Mouse (Mus musculus): ENCODE results near the gene Pkd1l1.
A peak's percentile ranks its signal among the peaks of the same experiment; 100 is the strongest.

Gene Pkd1l1

DNA sequence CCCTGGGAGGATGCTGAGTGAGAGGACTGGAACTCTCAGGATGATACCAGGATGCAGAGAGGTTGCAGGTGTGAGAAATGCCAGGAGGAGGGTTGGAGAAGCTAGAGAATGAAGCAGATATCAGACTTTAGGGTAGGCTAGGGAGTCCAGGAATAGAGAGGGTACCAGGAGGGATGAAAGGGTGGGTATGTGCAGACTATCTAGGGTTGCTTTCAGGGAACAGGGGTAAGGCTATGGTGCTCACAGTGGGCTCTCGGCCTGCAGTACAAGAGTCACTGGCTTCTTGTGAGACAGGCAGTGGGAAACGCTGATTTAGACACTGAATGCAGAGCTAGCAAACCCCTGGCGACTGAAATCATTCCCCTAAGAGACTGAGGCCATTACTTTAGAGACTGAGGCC, at the start of gene Pkd1l1:
Gene Pkd1l1 (minus strand): TSS at position 101 of the 400 bp plus-strand sequence.
- no peak for DNase-seq (ENCODE audit: low read depth, low spot score)

DNA sequence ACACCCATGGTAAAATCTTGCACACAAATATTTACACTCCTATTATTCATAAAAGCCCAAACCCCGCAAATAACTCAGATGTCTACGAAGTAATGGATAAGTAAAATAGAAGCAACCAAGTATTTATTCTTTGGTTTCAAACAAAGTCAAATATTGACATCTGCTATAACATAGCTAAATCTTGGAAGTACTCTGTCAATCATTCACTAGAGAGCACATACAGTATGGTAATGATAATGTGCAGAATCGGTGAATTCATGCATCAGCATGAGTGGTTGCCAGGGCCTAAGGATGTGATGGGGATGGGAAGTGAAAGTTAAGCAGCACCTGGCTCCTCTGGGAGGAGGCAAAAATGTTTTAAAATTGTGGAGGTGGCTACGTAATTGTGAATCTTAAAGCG, 47.1 kb upstream of the Pkd1l1 start:
- no peak for DNase-seq (ENCODE audit: low read depth, low spot score)

DNA sequence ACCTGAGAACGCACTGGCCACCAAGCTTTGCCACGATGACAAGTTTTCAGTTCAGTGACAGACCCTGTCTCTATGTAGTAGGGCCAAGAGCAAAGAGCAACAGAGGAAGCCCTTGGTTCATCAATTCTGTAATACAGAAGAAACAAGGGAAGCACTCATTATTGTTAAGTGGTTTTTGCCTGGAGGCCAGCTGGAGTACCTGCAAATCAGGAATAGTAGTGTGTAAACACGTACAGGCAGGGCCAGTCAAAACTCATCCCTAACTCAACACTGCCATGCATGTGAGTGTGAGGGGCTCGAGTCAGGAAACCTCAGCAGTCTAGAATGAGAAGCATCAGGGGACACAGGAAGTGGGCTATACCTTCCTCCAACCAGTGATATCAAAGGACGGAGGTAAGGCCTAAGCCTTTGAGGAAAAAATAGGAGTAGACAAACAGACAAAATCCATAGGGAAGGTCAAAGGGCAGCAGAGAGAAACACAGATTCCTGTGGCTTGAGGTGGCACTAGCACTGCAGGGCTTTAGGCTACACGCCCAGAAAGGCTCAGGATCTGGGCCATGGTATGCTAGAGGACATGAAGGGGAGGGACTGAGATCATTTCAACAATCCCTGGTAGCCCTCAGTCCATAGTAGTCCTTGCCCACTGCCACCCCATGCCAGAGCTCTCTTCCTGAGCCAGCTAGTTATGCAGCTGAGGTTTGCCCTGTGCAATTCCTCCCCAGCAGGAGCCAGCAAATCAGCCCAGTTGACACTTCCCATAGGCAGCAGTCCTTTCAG, 45.6 kb upstream of the Pkd1l1 start:
- no peak for DNase-seq (ENCODE audit: low read depth, low spot score)

DNA sequence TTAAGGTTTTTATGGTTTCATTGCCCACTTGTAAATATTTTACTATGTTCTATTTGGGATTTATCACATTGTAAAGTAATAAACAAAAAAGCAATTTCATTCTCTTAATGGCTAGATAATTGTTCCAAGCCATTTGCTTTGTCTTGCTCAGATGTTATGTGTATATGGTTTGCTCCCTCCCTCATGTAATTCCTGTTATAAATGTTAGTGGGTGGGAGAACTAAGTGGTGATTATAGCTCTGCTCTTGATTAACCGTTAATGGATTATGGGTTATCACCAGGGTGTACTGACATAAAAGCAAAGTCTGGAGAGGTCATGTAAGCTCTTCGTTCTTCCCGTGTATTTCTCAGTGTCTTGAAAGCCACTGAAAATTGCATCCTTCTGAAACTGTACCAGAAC, 41.7 kb upstream of the Pkd1l1 start:
- DNase-seq (ENCODE audit: low read depth, low spot score): no peak

DNA sequence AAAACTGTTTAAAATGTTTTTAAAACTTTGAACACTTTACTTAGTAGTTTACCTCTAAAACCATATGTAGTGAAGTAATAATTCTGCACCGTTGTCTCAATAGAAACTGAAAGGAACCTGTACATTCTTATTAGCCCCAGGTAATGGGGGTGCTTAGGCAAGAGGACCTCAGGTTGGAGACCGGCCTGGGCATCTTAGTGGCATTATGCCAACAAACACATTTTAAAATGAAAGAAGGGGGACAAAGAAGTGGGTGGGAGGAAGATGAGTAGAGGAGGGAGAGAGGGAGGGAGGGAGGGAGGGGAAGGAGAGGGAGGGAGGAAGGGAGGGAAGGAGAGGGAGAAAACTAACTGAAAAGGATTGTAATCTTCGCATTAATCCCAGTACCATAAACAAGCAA, 38.3 kb upstream of the Pkd1l1 start:
- DNase-seq (ENCODE audit: low read depth, low spot score): peak; percentile 11

DNA sequence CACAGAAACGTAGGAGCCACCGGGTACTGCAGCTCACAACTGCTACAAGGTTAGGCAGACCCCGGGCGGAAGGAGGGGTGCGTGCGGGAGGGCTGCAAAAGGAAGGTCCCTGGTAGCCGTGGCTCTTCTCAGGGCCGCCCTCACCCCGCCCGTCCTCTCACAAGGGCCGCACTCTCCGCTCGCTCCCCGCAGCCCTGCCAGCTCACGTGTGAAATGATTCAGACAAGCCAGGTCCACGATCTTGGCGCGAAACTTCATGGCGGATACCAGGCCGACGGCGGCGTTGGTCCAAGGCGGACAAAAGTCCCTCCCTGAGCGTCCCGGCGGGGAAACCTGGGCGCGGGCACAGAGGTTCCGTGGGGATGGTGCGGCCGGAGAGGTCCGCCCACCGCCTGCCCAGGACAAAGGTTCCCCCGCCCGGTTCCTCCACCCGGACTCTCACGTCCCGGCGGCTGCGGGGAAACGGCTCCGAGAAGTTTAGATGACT, 37.8 kb upstream of the Pkd1l1 start, which contains the start of gene Hus1:
Gene Hus1 (minus strand): TSS at position 339 of the 487 bp plus-strand sequence.
- DNase-seq (ENCODE audit: low read depth, low spot score): peak; percentile 93

DNA sequence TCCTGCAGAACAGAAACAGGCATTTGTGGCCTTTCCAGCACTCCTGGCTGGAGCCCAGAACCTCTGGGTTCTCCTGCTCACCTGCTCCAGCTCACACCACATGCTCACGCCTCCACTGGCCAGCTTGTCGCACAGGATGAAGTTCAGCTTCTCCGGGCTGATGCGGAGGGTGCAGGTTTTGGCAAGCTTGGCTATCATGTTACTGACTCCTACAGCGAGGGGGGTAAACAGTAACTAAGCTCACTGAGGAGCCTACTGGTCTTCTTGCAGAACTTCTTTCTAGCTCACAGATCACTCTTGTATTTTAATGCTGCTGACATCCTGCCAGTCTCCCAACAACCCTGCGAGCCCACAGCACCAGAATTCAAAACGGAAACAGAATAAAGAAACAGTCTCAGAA, 37.4 kb upstream of the Pkd1l1 start:
- peak; percentile 62 for DNase-seq (ENCODE audit: low read depth, low spot score)

DNA sequence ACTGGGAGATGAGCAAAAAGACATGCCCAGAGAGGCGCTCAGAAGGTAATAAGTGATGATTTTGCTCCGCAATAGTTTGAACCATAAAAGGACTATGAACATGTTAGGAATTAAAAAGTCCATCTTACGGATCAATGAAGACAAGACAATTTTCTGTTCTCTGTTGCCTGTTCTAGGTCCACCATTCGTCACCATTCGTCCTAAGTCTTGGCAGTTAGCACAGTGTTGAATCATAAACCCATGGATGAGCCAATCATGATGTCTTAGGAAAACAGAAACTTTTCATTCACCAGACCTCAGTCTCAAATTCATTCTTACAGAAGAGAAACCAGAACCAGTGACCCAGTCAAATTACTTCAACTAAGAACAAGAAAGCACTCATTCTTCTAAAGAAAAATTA, 35.7 kb upstream of the Pkd1l1 start:
- no peak for DNase-seq (ENCODE audit: low read depth, low spot score)

DNA sequence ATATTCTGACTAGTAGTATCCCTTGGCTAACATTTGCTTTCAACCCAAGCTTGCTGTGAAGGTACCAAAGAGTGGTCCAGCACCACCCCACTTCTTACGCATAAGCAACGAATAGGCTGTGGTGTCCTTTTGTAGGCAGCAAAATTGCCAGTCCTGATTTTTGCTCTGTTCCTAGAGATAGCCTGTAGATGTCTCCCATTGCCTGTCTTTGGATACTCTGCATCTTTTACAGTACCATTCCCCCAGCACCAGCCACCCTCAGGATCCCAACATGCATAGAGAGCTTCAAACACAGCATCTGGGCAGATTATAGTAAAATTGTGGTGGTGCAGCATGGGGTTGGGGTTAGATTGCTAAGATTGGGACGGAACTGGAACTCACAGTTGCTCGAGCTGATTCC, 15.0 kb upstream of the Pkd1l1 start:
- DNase-seq (ENCODE audit: low read depth, low spot score): peak; percentile 16

DNA sequence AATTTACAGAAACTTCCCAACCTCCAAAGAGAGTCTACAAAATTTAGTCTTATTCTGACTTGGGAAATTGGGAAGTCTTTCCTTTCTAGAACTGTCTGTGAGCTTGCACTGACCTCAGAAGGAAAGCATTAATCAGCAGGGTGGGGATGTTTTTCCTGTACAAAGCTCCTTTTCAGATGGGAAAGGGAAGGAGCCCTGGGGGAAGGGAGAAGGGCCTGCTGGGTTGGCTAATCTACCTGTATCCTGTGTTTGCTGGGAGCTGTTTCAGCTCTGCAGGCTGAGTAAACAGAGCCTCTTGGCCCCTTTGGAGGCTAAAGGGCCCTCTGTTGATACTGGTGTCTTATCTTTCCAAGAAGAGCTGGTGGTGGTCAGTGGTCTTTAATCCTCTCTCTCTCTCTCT, 13.0 kb upstream of the Pkd1l1 start:
- DNase-seq (ENCODE audit: low read depth, low spot score): no peak

DNA sequence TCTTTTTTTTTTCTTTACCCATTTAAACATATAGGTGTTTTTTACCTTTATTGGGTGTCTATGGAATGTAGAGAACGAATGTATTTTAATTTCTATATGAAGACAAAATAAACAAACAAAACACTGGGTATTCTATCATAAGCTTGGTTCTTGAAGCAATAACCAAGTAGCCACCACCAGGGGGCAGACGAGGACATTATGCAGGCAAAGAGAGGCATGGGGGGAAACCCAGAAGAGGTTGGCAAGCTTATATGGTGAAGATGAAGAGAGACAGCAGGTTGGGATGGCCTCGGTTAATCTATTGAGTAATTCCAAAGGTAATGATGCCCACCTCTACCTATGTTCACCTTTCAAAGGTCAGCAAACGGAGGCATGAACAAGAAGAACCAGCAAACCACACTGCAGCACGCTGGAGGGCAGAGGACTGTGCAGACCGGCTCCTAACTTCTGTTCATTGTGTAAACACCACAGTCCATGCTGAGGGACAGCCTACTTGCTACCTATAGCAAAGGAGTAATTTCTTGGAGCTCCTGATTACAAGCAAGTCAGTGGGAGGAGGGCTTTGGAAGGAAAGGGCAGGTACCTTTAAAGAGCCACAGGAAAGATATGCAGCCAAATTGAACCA, 10.3 kb upstream of the Pkd1l1 start:
- peak; percentile 88 for DNase-seq (ENCODE audit: low read depth, low spot score)

DNA sequence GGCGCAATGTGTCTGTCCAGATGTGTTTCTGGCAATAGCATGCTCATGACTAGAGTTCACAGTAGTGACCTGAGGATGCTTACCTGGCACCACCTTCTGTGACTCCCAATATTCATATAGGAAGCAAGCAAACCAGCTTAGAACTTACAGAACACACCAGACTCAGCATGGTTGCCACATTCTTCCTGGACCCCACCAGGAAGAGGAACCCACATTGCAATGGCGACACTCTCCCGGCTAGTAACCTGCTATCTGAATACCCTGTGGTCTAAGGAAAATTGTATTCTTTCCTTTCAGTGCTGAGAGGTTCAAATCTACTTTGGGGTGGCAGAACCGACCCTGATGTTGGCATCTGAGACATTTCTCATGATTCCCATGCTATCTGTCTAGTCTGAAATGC, 5.1 kb upstream of the Pkd1l1 start:
- no peak for DNase-seq (ENCODE audit: low read depth, low spot score)

DNA sequence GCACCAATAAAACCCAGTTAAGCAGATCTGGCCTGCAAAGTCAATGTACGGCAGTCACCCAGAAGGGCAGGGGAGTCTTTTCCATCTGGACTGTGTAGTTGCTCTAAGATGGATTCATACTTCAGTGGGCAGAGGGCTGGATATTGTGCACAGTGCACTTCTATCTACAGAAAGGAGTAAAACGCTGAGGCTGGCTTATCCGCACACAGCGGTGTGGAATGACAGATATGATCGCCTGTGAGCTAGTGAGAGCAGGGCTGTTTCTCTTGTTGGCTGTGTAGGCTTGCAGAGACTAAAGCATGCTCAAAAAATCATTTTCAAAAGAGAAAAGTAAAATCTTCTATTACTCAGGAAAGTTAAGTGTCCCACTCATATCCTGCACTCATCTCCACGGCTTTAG, 973 bp downstream of the Pkd1l1 start:
- DNase-seq (ENCODE audit: low read depth, low spot score): no peak

DNA sequence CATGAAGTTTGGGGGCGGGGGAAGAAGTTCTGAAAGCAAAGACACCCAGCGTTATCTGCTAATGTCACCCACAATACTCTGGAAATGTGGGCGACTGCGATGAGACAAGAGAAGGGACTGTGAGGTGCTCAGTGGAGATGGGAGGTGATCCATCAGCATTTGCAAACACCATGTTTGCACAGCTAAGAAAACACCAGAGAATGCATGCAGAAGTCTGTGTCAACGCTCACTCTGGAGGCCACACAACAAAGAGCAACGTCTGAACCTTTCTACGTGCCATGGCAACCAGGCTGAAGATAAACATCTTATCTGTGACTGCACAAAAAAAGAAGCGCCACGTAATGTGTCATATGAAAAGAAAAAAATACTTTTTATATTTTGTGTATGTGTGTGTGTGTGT, 2.6 kb downstream of the Pkd1l1 start:
- DNase-seq (ENCODE audit: low read depth, low spot score): peak; percentile 4

DNA sequence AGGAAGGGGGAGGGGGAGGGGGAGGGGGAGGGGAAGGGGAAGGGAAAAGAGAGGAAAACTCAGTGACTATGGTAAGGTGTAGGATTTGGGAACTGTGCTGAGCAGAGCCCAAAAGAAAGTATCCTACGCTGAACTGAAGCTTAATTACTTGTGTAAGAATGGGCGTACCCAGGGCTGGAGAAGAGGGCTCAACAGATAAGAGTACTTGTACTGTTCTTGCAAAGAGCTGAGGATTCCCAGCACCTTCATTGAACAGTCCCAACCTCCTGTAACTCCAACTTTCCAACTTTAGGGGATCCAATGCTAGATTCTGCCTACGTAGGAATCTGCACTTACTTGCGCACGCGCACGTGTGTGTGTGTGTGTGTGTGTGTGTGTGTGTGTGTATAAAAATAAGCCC, 5.0 kb downstream of the Pkd1l1 start:
- no peak for DNase-seq (ENCODE audit: low read depth, low spot score)

DNA sequence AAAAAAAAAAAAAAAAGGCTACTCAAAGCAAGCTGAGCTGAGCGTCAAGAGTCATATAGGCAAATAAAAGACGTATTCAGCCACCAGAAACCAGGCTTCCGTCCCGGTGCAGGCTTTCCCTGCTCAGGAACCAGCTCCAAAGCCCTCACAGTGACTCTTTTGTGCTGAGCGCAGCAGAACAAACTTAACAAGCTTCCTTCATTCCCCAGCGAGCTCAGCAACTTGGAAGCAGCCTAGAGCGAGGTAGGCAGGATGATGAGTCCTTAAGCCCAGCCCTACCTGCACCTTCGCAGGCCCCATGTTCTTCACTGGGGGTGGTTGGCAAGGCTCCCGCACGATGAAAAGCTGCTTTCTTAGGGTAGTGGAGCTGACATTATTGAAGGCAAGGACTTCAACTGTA, 14.5 kb downstream of the Pkd1l1 start:
- peak; percentile 74 for DNase-seq (ENCODE audit: low read depth, low spot score)

DNA sequence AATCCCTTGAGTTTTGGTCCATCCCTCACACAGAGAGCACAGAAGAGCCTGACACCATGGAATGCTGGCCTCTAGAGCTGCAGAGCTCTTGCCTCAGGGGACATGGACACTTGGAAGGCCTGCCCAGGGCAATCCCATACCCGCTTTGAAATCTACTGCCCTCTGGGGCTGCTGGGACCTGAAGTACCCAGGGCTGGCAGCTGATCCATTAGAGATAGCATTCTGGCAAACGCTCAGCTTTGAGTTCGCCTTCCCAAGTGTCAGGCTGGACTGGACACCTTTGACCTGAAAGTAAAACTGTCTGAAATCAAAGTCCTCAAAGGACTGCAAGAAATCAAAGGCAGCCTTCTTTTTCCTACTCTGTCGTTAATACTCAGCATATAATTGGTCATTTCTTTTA, 15.0 kb downstream of the Pkd1l1 start:
- DNase-seq (ENCODE audit: low read depth, low spot score): peak; percentile 5

DNA sequence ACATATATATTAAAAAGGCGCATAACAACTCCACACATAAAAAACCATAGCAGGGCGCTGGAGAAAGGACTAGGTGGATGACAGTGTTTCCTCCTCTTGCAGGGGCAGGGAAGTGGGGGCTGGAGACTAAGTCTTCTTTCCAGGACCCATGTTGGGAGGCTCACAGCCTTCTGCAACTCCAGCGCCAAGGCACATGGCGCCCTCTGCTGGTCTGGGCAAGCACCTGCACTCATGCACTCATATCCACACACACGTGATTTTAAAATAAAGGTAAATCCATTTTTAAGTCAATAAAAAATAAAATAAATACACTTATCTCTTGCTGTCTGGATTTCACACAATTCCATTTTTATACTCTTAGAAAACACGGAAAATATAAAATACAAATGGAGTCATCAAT, 16.0 kb downstream of the Pkd1l1 start:
- DNase-seq (ENCODE audit: low read depth, low spot score): no peak

DNA sequence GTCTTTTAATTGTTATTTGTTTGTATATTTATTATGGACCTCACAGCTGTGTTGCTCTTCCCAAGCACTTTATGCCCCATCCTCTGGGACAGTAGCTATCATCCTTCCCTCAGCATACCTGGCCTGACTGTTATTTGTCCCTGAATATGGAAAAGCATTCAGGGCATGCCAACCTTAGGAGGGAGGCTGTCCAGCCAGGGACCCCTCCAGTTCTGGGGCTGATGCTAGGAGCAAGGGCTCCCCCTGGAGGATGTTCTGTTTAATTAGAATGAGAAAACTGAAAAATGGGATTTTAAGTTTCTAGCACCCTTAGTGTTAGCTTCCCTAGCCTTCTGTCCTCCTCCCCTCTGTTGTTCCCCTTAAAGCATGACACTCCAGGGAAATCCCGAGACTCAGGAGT, 17.4 kb downstream of the Pkd1l1 start:
- DNase-seq (ENCODE audit: low read depth, low spot score): peak; percentile 36

DNA sequence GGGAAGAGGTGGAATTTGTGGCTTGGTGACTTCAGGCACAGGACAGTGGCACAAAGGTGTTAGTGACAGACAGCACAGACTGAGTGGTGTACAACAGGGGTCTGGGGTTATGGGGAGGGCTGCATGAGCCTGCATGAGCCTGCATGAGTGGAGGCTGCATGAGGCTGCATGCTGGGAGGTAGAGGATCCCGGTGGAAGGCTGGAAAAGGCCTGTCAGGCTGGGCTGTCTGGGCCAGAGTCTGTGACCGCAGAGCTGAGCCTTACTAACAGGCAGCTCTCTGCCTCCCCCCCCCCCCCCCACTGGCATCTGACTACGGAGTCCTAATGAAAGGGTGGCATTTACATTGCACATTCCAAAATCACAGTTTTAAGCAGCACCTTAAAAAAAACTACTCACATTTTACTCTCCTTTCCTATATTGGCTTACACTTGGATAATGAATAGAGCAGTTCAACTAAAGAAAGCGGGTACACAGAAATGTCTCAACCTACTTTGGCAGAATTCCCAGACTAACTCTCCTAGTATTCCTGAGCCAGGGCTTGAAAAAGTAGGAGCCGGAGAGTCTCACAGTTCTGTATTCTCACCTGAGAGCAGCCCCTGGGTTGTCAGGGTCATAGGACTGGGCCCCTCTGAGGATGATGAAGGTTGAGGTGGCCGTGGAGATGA, 23.2 kb downstream of the Pkd1l1 start:
- peak; percentile 57 for DNase-seq (ENCODE audit: low read depth, low spot score)

DNA sequence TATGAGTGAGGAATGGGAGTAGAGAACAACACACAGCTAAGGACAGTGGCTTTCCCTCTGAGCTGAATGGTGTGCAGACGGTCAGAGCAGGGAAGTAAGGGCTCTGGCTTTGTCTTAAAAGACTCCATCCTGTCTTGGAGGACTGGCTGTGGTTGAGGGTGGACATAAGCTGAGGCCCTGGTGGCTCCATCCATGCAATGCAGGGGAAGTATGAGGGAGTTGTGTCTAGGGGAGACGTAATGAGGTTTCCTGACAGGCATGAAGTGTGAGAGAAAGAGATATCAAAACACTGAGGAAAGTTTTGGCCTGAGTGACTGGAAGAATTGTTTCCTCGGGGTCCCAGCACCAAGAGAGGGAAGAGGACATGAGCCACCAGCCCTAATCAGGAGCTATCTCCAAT, 24.2 kb downstream of the Pkd1l1 start:
- DNase-seq (ENCODE audit: low read depth, low spot score): no peak

DNA sequence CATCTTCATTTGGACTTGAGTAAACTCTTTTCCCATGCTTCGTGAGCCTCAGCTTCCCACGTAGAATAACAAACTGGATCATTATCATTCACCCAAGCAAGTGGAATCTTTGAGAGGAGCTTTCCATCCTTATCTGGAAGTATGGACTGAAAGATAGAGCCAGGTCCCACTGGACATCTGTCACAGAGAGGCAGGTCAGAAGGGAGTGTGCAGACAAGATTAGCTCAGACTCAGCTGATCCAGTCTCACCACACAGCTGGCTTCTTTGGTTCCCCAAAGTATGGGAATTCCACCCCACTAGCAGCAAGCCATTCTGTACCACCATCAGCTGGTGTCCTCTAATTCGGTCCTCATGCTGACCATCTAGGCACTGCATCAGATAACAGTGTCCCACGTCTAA, 29.0 kb downstream of the Pkd1l1 start:
- DNase-seq (ENCODE audit: low read depth, low spot score): no peak

DNA sequence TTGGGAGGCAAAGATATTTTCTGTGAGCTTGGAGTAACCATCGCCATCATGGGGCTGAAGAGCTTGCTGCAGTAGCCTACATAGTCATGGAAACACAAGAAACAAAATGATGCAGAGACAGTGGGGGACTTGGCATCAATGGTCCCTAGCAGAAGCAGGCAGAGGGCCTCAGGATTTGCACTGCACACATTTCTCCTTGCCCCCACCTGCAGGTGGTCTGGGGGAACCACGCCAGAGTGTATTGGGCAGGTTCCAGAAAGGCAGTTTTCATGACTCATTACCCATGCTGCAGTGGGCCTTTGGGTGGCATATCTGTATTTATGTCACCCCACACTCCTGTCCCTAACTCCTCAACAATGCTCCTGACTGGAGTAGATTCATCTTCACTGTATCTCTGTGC, 30.6 kb downstream of the Pkd1l1 start:
- DNase-seq (ENCODE audit: low read depth, low spot score): no peak
